Mouse (Mus musculus) lung, postnatal 0 days (tissue): ENCODE measurements around the gene Ubap2l. TPM values are rescaled to one million over a fixed set of nuclear protein-coding genes. Genes with fewer than 3 reads are reported as not detected.
A peak's percentile ranks its signal among the peaks of the same experiment; 100 is the strongest.

Experiments used
- ATAC-seq: fragments of 200-750 bp; cut with Nextera tagmentation; 2 replicates; pipeline ENCODE4 v1.8.0; 2017; ENCODE audit warnings: moderate library complexity
- DNase-seq: peaks from one replicate; pipeline ENCODE4 v3.0.0-alpha.2; 2016; ENCODE audit warnings: low spot score
- H3K27ac ChIP-seq: fragments of 300-500 bp; sonication (generic); 2 replicates; pipeline ENCODE4 v1.5.1; 2014; ENCODE audit warnings: antibody characterized with exemption, mild to moderate bottlenecking, low read length, mixed read lengths
- H3K27me3 ChIP-seq: fragments of 300-500 bp; sonication (generic); replicated peaks from 2 replicates; pipeline ENCODE4 v1.6.1; 2014; ENCODE audit warnings: low read length, mixed read lengths; ENCODE audit not compliant: insufficient read depth
- H3K36me3 ChIP-seq: fragments of 300-500 bp; sonication (generic); 2 replicates; pipeline ENCODE4 v1.6.1; 2014; ENCODE audit warnings: low read length, mixed read lengths; ENCODE audit not compliant: insufficient read depth
- H3K4me1 ChIP-seq: fragments of 300-500 bp; sonication (generic); 2 replicates; pipeline ENCODE4 v1.6.1; 2014; ENCODE audit warnings: antibody characterized with exemption, low read depth, low read length, mixed read lengths; ENCODE audit not compliant: insufficient read depth
- H3K4me2 ChIP-seq: fragments of 300-500 bp; sonication (generic); replicated peaks from 2 replicates; pipeline ENCODE4 v1.6.1; 2014; ENCODE audit warnings: low read depth, mild to moderate bottlenecking, low read length, moderate library complexity, mixed read lengths
- H3K4me3 ChIP-seq: fragments of 300-500 bp; sonication (generic); 2 replicates; pipeline ENCODE4 v1.5.1; 2014; ENCODE audit warnings: low read depth, low read length
- H3K9ac ChIP-seq: fragments of 300-500 bp; sonication (generic); replicated peaks from 2 replicates; pipeline ENCODE4 v1.6.1; 2014; ENCODE audit warnings: low read depth, mild to moderate bottlenecking
- H3K9me3 ChIP-seq: fragments of 300-500 bp; sonication (generic); 2 replicates; pipeline ENCODE4 v1.6.1; 2016; ENCODE audit warnings: low read length, mixed read lengths
- CTCF ChIP-seq: IDR thresholded peaks from 2 replicates; pipeline ENCODE4 v1.5.1; 2016; ENCODE audit warnings: antibody characterized with exemption, mild to moderate bottlenecking
- EP300 ChIP-seq: IDR thresholded peaks from 2 replicates; pipeline ENCODE4 v1.6.1; 2016; ENCODE audit warnings: antibody characterized with exemption, mild to moderate bottlenecking, control low read depth
- WGBS: fragments of 180-500 bp; shearing (Covaris S2); extraction: QIAGEN DNeasy Blood & Tissue Kit; methylation state at CpG from one replicate; pipeline ENCODE4 v1.1.7; 2014; 5-methylcytosine and 5-hydroxymethylcytosine counted together
- polyA plus RNA-seq: library from polyadenylated mRNA; unstranded; fragments of >200 nt; fragmentation: Nextera tagmentation; extraction: Ambion mirVana; gene quantifications from 2 replicates; pipeline ENCODE4 v1.2.1, GENCODE M21; 2015

Gene Ubap2l
- polyA plus RNA-seq, 1 experiment from 2014 or later, result 101 TPM

DNA sequence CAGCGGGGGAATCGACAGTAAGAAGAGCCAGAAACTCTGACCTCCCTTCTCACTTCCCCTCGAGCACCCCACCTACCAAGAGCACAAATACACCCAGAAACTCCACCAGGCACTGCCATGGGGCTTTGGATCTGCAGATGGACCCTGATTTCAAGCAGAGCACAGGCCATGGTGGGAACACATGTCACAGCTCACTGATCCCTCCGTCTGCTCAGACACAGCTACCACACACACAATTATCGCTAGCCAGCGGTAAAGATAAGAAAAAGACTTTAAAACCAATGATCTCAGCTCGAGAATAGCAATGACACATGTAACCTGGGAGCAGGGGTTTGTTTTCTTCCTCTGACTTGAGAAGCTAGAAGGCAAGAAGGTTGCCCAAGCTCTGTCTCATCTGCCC lies 83.9 kb downstream of the Ubap2l start:
- Histone ChIP-seq H3K4me3 (no peak overlapping the region), H3K9me3 (no peaks in the 10 kb centered on the region), H3K9ac (no peak overlapping the region), H3K4me2 (no peak overlapping the region), H3K27ac (no peak overlapping the region), H3K27me3 (no peaks in the 10 kb centered on the region), H3K4me1 (peaks cover 6% of the 10 kb centered on the region; the same call in 1 of the 2 replicates), H3K36me3 (no peaks in the 10 kb centered on the region)
- TF ChIP-seq CTCF, result no peak
- TF ChIP-seq EP300, result no peak
- DNase-seq (no peak), ATAC-seq (no peak)
- 53% methylated on average over 7 of the region's 7 CpGs for WGBS

GRCm38 (mm10) chr3:89966946-89967345 lies 85.5 kb downstream of the Ubap2l start:
- no peak for TF ChIP-seq EP300
- TF ChIP-seq CTCF, result peak; percentile 61
- no peak overlapping the region for H3K9ac ChIP-seq
- no peak overlapping the region for H3K27ac ChIP-seq
- 74% methylated on average over 4 of the region's 4 CpGs for WGBS
- H3K4me1 ChIP-seq, result peaks cover 6% of the 10 kb centered on the region; the same call in 1 of the 2 replicates
- H3K9me3 ChIP-seq, result no peaks in the 10 kb centered on the region
- no peaks in the 10 kb centered on the region for H3K36me3 ChIP-seq
- DNase-seq (peak; percentile 27), ATAC-seq (no peak)
- no peak overlapping the region for H3K4me2 ChIP-seq
- H3K27me3 ChIP-seq, result no peaks in the 10 kb centered on the region
- H3K4me3 ChIP-seq, result no peak overlapping the region

DNA sequence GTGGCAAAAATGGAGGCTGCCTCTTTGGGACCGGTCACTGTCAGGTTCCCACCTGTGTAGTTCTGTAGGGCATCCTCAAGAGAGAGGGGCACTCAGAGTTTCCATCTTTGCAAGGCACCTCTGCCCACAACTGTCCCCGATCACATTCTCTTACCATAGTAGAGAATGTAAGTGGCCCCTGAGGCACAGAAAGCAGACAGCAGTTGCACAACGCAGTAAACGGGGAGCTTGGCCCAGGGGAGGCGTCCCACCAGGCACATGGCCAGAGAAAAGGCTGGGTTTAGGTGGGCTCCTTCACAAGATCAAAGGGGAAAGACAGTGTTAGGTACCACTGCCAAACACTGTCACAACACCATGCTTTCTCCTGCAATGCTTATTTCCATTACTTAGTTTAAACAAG lies 86.5 kb downstream of the Ubap2l start:
- peaks cover 16% of the 10 kb centered on the region; the same call in 1 of the 2 replicates for H3K4me1 ChIP-seq
- no peaks in the 10 kb centered on the region for H3K9me3 ChIP-seq
- no peak overlapping the region for H3K9ac ChIP-seq
- no peak overlapping the region for H3K4me3 ChIP-seq
- no peak overlapping the region for H3K4me2 ChIP-seq
- no peak for TF ChIP-seq CTCF
- no peak for TF ChIP-seq EP300
- H3K27me3 ChIP-seq, result no peaks in the 10 kb centered on the region
- ATAC-seq (no peak), DNase-seq (no peak)
- whole genome bisulfite sequencing, result 82% methylated on average over 5 of the region's 5 CpGs
- no peaks in the 10 kb centered on the region for H3K36me3 ChIP-seq
- H3K27ac ChIP-seq, result no peak overlapping the region

- Histone ChIP-seq H3K36me3 (no peaks in the 10 kb centered on the region), H3K4me2 (no peak overlapping the region), H3K4me3 (no peak overlapping the region), H3K4me1 (peaks cover 20% of the 10 kb centered on the region; the same call in 1 of the 2 replicates), H3K9me3 (no peaks in the 10 kb centered on the region), H3K27me3 (no peaks in the 10 kb centered on the region), H3K9ac (no peak overlapping the region), H3K27ac (no peak overlapping the region)
- ATAC-seq (no peak), DNase-seq (no peak)
- 96% methylated on average over 8 of the region's 8 CpGs for WGBS
- TF ChIP-seq EP300 (no peak), CTCF (no peak)
These were observed 86.9 kb downstream of the Ubap2l start for GRCm38 (mm10) chr3:89965557-89965956.

DNA sequence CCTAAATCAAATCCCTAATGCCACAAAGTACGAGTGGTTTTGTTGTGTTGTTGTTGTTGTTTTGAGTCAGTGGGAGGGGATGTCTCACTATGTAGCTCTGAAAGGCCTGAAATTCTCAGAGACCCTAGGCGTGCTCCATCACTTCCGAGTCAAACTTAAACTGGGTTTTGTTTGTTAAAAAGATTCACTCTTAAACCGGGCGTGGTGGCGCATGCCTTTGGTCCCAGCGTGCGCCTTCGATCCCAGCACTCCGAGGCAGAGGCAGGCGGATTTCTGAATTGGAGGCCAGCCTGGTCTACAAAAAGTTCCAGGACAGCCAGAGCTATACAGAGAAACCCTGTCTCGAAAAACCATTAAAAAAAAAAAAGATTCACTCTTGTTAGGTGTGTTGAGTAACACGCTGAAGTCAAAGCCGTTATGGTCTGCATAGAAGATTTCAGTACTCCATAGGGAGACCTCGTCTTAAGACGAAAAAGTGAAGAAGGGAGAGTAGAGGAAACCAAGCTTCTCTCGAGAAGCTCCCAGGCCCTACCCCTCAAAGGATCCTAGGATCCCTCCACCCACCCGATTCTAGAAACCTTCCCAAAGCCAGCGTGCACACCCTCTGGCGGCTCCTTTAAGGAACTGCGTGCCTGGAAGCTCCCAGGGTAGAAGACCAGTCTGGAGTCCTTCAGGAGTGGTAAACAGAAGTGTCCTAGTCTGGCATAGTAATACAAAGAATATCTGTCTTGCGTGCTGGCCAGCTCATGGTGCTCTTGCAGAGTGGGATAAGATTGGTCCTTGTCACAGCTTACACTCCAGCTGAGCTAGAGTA lies 88.3 kb downstream of the Ubap2l start:
- H3K9me3 ChIP-seq, result no peaks in the 10 kb centered on the region
- WGBS, result 20% methylated on average over 22 of the region's 22 CpGs
- no peaks in the 10 kb centered on the region for H3K27me3 ChIP-seq
- H3K9ac ChIP-seq, result peak overlapping the region; percentile 77
- DNase-seq, result peak; percentile 93
- TF ChIP-seq CTCF, result peak; percentile 86
- no peak for TF ChIP-seq EP300
- peak overlapping the region; percentile 93 for H3K4me2 ChIP-seq
- peak; percentile 41 for ATAC-seq
- peak overlapping the region; percentile 95 for H3K27ac ChIP-seq
- no peaks in the 10 kb centered on the region for H3K36me3 ChIP-seq
- peak overlapping the region; percentile 96 for H3K4me3 ChIP-seq
- peaks cover 27% of the 10 kb centered on the region; the same call in 1 of the 2 replicates for H3K4me1 ChIP-seq

DNA sequence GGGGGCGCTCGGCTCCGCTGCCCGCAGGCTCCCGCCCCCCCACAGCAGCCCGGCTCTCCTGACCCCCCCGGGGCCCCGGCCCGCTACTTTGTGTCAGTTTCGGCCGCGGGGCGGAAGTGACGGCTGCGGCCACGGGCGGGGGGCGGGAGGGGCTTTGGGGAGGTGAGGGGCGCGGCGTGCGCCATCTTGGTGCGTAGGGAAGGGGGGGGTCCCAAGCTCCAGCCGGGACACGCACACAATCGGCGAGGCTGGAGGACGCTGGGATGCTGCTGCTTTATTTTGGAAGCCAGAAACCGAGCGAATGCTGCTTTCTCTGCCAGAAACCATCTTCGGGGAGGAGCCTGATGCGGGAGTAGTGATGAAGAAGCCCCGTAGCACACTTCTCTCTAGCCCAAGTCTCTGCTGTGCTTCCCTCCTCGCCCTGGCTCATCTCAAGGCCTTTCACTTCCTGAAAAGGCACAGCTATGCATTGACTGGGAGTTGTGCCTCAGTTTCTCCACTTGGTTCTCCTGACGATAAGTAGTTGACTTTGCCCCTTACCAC lies 89.1 kb downstream of the Ubap2l start, which contains the start of gene Atp8b2:
TSS of gene Atp8b2 (minus strand) at position 288 of the 543 bp plus-strand sequence.
- DNase-seq (peak; percentile 77), ATAC-seq (peak; percentile 54)
- peak within 1 kb of the TSS; percentile 77 for H3K9ac ChIP-seq
- peak within 1 kb of the TSS; percentile 93 for H3K4me2 ChIP-seq
- peak within 1 kb of the TSS; percentile 95 for H3K27ac ChIP-seq
- TF ChIP-seq EP300 (no peak), CTCF (no peak)
- no peaks in the 10 kb centered on the region for H3K27me3 ChIP-seq
- peaks cover 27% of the 10 kb centered on the region; the same call in 1 of the 2 replicates for H3K4me1 ChIP-seq
- WGBS, result 2% methylated on average over 32 of the region's 35 CpGs
- peak within 1 kb of the TSS; percentile 96 for H3K4me3 ChIP-seq
- no peaks in the 10 kb centered on the region for H3K9me3 ChIP-seq
- no peaks in the 10 kb centered on the region for H3K36me3 ChIP-seq
